Mouse (Mus musculus) CH12.LX (cell line): Measurements from ENCODE around the gene Dcps.
"Not testable (repeated sequence)": the region's sequence is repeated elsewhere in the genome, so short reads cannot be mapped to it uniquely, and the experiment has no call there.

Experiments used
- POLR2AphosphoS2 ChIP-seq: IDR thresholded peaks from 2 replicates; pipeline ENCODE4 v1.6.1; 2011; ENCODE audit warnings: low read depth, low read length, improper control_type of control experiment
- UBTF ChIP-seq: IDR thresholded peaks from 2 replicates; pipeline ENCODE4 v1.6.1; 2012; ENCODE audit warnings: low read depth, mild to moderate bottlenecking, inconsistent platforms, low read length, improper control_type of control experiment, moderate library complexity
- USF1 ChIP-seq: IDR thresholded peaks from 2 replicates; pipeline ENCODE4 v1.6.1; 2014; ENCODE audit warnings: low read depth, mild to moderate bottlenecking, inconsistent platforms, low read length, improper control_type of control experiment

GRCm38 (mm10) chr9:35147261-35147660, 28.6 kb downstream of the Dcps start:
- TF ChIP-seq USF1, POLR2AphosphoS2, UBTF: not testable (repeated sequence)
